Mouse (Mus musculus) lung, embryonic 16.5 days (tissue): ENCODE measurements around the gene Ppp4r1. TPM values are rescaled to one million over a fixed set of nuclear protein-coding genes. Genes with fewer than 3 reads are reported as not detected.

Experiments
- ATAC-seq: fragments of 200-750 bp; cut with Nextera tagmentation; 2 replicates; pipeline ENCODE4 v1.8.0; 2017; ENCODE audit warnings: low read depth, mild to moderate bottlenecking, moderate library complexity
- H3K27ac ChIP-seq: fragments of 300-500 bp; sonication (generic); 2 replicates; pipeline ENCODE4 v1.5.1; 2014; ENCODE audit warnings: mild to moderate bottlenecking, control low read depth, low read length
- H3K27me3 ChIP-seq: fragments of 300-500 bp; sonication (generic); 2 replicates; pipeline ENCODE4 v1.6.1; 2014; ENCODE audit warnings: low read depth, low read length, mixed read lengths; ENCODE audit not compliant: control insufficient read depth, insufficient read depth
- H3K36me3 ChIP-seq: fragments of 300-500 bp; sonication (generic); 2 replicates; pipeline ENCODE4 v1.6.1; 2014; ENCODE audit warnings: low read length; ENCODE audit not compliant: control insufficient read depth, insufficient read depth
- H3K4me1 ChIP-seq: fragments of 300-500 bp; sonication (generic); replicated peaks from 2 replicates; pipeline ENCODE4 v1.6.1; 2014; ENCODE audit warnings: low read length, mixed read lengths; ENCODE audit not compliant: control insufficient read depth, insufficient read depth
- H3K4me2 ChIP-seq: fragments of 300-500 bp; sonication (generic); 2 replicates; pipeline ENCODE4 v1.6.1; 2014; ENCODE audit warnings: low read depth, low read length, control low read depth
- H3K4me3 ChIP-seq: fragments of 300-500 bp; sonication (generic); 2 replicates; pipeline ENCODE4 v1.5.1; 2014; ENCODE audit warnings: mild to moderate bottlenecking, low read length, control low read depth
- H3K9ac ChIP-seq: fragments of 300-500 bp; sonication (generic); 2 replicates; pipeline ENCODE4 v1.6.1; 2014; ENCODE audit warnings: low read length, control low read depth
- H3K9me3 ChIP-seq: fragments of 300-500 bp; sonication (generic); 2 replicates; pipeline ENCODE4 v1.6.1; 2016; ENCODE audit warnings: low read length; ENCODE audit not compliant: control insufficient read depth
- WGBS: fragments of 180-500 bp; shearing (Covaris S2); extraction: QIAGEN DNeasy Blood & Tissue Kit; methylation state at CpG from one replicate; pipeline ENCODE4 v1.1.7; 2014; 5-methylcytosine and 5-hydroxymethylcytosine counted together
- polyA plus RNA-seq: library from polyadenylated mRNA; unstranded; fragments of >200 nt; fragmentation: Nextera tagmentation; extraction: Ambion mirVana; gene quantifications from 2 replicates; pipeline ENCODE4 v1.2.1, GENCODE M21; 2015

Ppp4r1 gene
- polyA plus RNA-seq, 1 experiment from 2014 or later, result 40.0 TPM

DNA sequence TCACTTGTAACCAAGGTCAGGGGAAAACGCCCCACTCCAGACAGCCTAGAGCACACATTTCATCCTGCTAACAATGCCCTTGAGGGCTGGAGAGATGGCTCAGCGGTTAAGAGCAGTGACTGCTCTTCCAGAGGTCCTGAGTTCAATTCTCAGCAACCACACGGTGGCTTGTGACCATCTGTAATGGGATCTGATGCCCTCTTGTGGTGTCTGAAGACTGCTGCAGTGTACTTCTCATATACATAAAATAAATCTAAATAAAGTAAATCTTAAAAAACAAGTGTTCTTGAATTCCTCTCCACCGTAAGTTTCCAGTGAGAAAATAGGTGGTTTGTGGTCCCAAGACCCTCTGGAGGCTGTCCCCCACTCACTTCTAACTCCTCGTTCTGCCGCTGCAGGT is 69.4 kb downstream of the Ppp4r1 start:
- ATAC-seq, result no peak
- Histone ChIP-seq H3K9me3 (no peaks in the 10 kb centered on the region), H3K27me3 (no peaks in the 10 kb centered on the region), H3K4me1 (no peaks in the 10 kb centered on the region; the same call in 1 of the 2 replicates), H3K9ac (no peak overlapping the region), H3K4me3 (no peak overlapping the region), H3K27ac (no peak overlapping the region), H3K4me2 (no peak overlapping the region), H3K36me3 (peaks cover 33% of the 10 kb centered on the region)
- WGBS, result 79% methylated on average over 6 of the region's 6 CpGs

DNA sequence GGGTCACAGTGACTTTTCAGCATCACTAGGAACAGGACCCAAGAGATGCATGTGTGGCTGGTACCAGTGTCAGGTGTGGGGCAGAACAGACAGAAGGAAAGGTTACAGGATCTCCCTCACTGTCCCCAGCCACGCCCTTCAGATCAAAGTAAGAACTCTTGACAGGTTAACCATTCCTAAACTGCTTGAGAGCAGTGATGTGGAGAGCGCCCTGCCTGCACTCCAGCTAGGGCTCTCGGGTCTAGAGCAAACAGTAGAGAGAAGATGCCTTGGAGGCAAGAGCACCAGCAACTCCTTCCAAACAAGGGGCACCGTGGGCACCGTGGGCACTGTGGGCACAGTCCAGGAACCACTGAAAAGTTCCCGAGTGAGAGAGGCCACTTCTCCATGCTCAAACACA is 71.0 kb downstream of the Ppp4r1 start:
- H3K9ac ChIP-seq, result no peak overlapping the region
- H3K27me3 ChIP-seq, result no peaks in the 10 kb centered on the region
- no peaks in the 10 kb centered on the region; the same call in 1 of the 2 replicates for H3K4me1 ChIP-seq
- no peaks in the 10 kb centered on the region for H3K9me3 ChIP-seq
- 59% methylated on average over 6 of the region's 6 CpGs for WGBS
- H3K27ac ChIP-seq, result no peak overlapping the region
- peaks cover 35% of the 10 kb centered on the region for H3K36me3 ChIP-seq
- peak; percentile 31; the same call in 1 of the 2 replicates for ATAC-seq
- H3K4me3 ChIP-seq, result no peak overlapping the region
- no peak overlapping the region for H3K4me2 ChIP-seq

DNA sequence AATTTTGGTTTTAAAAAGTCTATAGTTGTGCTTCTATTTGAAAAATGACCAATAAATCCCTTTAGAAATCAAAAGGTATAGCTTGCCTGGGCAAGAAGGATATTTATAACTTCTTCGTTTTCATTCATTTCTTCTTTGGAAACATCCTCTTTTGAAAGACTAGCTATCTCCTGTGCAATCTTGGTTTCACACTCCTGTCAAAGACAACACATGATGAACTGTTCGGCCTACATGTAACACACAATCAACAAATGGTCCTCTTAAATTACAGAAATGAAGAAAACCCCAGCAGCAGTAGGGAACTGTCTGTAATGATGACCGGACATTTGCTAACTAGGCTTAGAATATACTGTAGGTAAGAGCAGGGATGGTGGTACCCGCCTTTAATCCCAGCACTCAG is 71.6 kb downstream of the Ppp4r1 start:
- H3K4me1 ChIP-seq, result no peaks in the 10 kb centered on the region; the same call in 1 of the 2 replicates
- no peak overlapping the region for H3K4me3 ChIP-seq
- H3K36me3 ChIP-seq, result peaks cover 35% of the 10 kb centered on the region
- WGBS, result 89% methylated on average over 4 of the region's 4 CpGs
- no peaks in the 10 kb centered on the region for H3K27me3 ChIP-seq
- H3K9me3 ChIP-seq, result no peaks in the 10 kb centered on the region
- no peak for ATAC-seq
- H3K9ac ChIP-seq, result no peak overlapping the region
- no peak overlapping the region for H3K4me2 ChIP-seq
- no peak overlapping the region for H3K27ac ChIP-seq

DNA sequence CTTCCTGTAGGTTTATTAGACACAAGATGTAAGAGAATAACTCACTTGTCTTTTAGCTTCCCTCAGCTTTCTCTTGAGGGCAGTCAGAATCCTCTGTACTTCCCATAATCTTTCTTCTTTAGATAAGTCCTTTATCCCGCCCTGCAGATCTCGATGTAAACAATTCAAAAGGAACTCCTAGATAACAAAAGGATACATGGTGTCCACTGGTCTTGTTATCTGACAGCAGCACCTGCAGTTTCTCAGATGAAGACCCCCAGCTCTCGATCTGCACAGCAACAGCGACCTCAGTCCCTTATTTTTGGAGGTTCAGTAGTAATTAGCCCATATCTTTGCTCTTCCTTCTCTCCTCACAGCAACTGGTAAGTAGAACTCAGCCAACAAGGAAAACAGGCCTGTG is 75.2 kb downstream of the Ppp4r1 start:
- Histone ChIP-seq H3K4me3 (no peak overlapping the region), H3K27me3 (no peaks in the 10 kb centered on the region), H3K36me3 (peaks cover 27% of the 10 kb centered on the region), H3K4me1 (no peaks in the 10 kb centered on the region; the same call in 1 of the 2 replicates), H3K4me2 (no peak overlapping the region), H3K27ac (no peak overlapping the region), H3K9me3 (no peaks in the 10 kb centered on the region), H3K9ac (no peak overlapping the region)
- ATAC-seq, result no peak
- 43% methylated on average over 4 of the region's 4 CpGs for whole genome bisulfite sequencing

DNA sequence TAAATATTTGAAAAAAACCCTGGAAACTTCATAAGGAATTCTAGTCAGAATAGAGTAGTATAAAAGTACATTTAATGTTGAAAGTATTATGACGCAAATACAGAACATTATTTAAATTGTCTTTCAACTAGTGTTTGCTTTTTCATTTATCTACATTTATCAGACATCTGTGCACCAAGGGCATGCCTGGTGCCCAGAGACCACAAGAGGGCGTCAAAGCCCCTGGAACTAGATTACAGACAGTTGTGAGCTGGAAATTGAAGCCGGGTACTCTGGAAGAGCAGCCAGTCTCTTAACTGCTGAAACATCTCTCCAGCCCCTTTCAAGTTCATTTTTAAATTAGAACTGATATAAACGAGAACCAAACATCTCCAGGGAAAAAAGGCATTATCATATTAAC is 80.2 kb downstream of the Ppp4r1 start:
- 54% methylated on average over 4 of the region's 4 CpGs for WGBS
- Histone ChIP-seq H3K4me3 (no peak overlapping the region), H3K9ac (no peak overlapping the region), H3K9me3 (no peaks in the 10 kb centered on the region), H3K4me1 (no peaks in the 10 kb centered on the region), H3K4me2 (no peak overlapping the region), H3K27me3 (no peaks in the 10 kb centered on the region), H3K27ac (no peak overlapping the region), H3K36me3 (peaks cover 25% of the 10 kb centered on the region)
- no peak for ATAC-seq

DNA sequence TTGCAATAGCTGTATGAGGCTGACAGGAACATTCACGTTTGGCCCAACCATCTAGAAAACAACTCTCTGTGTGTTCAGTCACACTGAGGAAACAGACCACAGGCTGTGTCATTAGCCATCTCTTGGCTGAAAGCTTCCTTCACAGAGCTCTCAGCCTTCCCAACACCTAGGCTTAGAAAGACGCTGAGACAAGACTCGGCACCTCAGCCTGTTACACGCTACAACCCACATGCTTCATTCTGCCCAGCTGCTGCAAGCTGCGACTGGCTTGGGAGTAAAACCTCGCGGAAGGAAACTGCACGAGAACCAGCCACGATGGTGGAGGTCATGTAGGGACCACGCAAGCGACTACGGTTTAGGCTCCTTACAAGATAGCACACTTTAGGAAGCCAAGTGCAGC is 81.5 kb downstream of the Ppp4r1 start:
- H3K27ac ChIP-seq, result no peak overlapping the region
- 95% methylated on average over 12 of the region's 12 CpGs for WGBS
- peaks cover 24% of the 10 kb centered on the region for H3K36me3 ChIP-seq
- H3K9me3 ChIP-seq, result no peaks in the 10 kb centered on the region
- no peak overlapping the region for H3K9ac ChIP-seq
- no peaks in the 10 kb centered on the region for H3K27me3 ChIP-seq
- ATAC-seq, result no peak
- H3K4me3 ChIP-seq, result no peak overlapping the region
- H3K4me1 ChIP-seq, result no peaks in the 10 kb centered on the region
- H3K4me2 ChIP-seq, result no peak overlapping the region

DNA sequence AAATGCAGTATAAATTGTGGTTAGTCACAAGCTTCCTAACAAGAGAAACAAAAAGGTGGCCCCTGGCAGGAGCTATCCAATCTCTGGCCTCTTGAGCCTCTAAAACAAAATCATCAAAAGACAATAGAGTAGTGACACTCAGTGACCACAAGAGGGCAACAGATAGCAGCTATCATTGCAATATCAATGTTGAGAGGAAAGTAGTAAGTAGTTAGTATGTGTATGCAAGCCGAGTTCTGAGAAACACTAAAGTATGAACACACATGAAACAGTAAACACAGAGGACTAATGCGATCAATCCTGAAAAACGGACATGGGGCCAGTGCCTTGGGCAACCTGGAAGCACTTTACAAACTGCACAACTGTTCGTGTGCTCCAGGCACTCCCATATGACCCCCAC is 82.4 kb downstream of the Ppp4r1 start:
- peaks cover 19% of the 10 kb centered on the region; the same call in 1 of the 2 replicates for H3K36me3 ChIP-seq
- no peaks in the 10 kb centered on the region for H3K9me3 ChIP-seq
- 33% methylated on average over 4 of the region's 4 CpGs for WGBS
- H3K27ac ChIP-seq, result no peak overlapping the region
- H3K4me1 ChIP-seq, result no peaks in the 10 kb centered on the region
- no peaks in the 10 kb centered on the region for H3K27me3 ChIP-seq
- peak; percentile 34; the same call in 1 of the 2 replicates for ATAC-seq
- no peak overlapping the region for H3K4me3 ChIP-seq
- H3K9ac ChIP-seq, result no peak overlapping the region
- H3K4me2 ChIP-seq, result no peak overlapping the region

DNA sequence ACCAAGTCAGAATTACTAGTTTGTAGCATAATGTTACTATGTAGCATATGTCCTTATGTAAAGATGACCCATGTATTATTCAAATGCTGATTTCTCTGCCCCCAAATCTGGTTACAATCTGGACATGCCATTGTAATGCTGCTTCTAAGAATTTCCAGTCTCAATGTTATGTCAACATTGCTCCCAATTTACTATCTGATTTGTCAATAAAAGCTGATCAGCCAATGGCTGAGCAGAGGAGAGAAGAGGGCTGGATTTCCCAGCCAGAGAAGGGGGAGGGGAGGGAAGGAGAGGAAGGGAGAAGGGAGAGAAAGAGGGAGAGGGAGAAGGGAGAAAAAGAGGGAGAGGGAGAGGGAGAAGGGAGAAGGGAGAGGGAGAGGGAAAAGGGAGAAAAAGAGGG is 82.9 kb downstream of the Ppp4r1 start:
- H3K9me3 ChIP-seq, result no peaks in the 10 kb centered on the region
- no peak overlapping the region for H3K27ac ChIP-seq
- H3K9ac ChIP-seq, result no peak overlapping the region
- peaks cover 18% of the 10 kb centered on the region; the same call in 1 of the 2 replicates for H3K36me3 ChIP-seq
- no peak overlapping the region for H3K4me3 ChIP-seq
- H3K4me2 ChIP-seq, result no peak overlapping the region
- ATAC-seq, result no peak
- no peaks in the 10 kb centered on the region for H3K27me3 ChIP-seq
- H3K4me1 ChIP-seq, result no peaks in the 10 kb centered on the region

DNA sequence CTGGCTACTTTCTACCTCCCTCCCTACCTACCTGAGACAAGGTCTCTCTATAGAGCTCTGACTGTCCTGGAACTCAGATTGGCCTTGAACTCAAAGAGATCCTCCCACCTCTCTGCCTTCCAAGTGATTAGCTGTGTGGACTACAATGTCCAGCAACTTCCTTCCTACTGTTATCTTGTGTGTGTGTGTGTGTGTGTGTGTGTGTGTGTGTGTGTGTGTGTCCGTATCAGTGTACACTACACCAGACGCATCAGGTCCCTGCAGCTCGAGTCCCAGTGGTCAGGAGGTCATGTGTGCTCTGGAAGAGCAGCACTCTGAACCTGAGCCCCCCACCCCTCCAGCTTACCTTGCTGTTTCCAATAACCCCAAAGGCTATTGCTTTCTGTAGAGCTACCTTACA is 83.8 kb downstream of the Ppp4r1 start:
- WGBS, result 61% methylated on average over 3 of the region's 3 CpGs
- H3K27ac ChIP-seq, result no peak overlapping the region
- no peak for ATAC-seq
- H3K27me3 ChIP-seq, result no peaks in the 10 kb centered on the region
- H3K36me3 ChIP-seq, result peaks cover 12% of the 10 kb centered on the region; the same call in 1 of the 2 replicates
- H3K4me3 ChIP-seq, result no peak overlapping the region
- H3K9ac ChIP-seq, result no peak overlapping the region
- H3K9me3 ChIP-seq, result no peaks in the 10 kb centered on the region
- H3K4me2 ChIP-seq, result no peak overlapping the region
- no peaks in the 10 kb centered on the region for H3K4me1 ChIP-seq

DNA sequence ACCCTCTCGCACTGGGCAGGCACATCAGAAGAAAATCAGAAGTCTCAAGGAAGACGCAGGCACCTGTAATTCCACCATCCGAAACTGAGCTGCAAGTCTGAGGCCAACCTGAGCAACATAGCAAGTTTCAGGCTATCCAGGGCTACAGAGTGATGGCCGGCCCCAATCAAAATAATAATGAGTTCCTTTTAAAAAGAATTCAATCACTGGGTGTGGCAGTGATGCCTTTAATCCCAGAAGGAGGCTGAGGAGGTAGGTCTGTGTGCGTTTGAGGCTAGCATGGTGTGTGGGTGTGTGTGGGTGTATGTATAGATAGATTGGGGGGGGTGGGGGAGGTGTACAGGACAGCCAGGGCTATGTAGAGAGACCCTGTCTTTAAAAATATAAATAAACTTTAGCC is 85.6 kb downstream of the Ppp4r1 start:
- Histone ChIP-seq H3K27ac (no peak overlapping the region), H3K9me3 (no peaks in the 10 kb centered on the region), H3K4me1 (peaks cover 9% of the 10 kb centered on the region), H3K9ac (no peak overlapping the region), H3K4me2 (no peak overlapping the region), H3K36me3 (peaks cover 12% of the 10 kb centered on the region; the same call in 1 of the 2 replicates), H3K4me3 (no peak overlapping the region), H3K27me3 (no peaks in the 10 kb centered on the region)
- no peak for ATAC-seq
- WGBS, result 91% methylated on average over 5 of the region's 5 CpGs
